In genomic region chr14:122472647-122473046, GRCm38 (mm10) we compare ENCODE assay signal across 12 mouse cellular contexts. TPM values are rescaled to one million over a fixed set of nuclear protein-coding genes. Genes with fewer than 3 reads are reported as not detected.
A peak's percentile ranks its signal among the peaks of the same experiment; 100 is the strongest.
DNase-seq lines count a peak whose midpoint lies in the region; ATAC-seq and TF ChIP-seq lines count a peak whose summit lies in the region.
"Had no signal": no experiment of that assay in that cellular context is flagged by ENCODE, and none has a peak within 500 bp of the region (broad histone marks: within the 10 kb centered on the region; RNA-seq: fewer than 3 reads in every experiment).

No protein-coding gene starts in this region.

- no peak for ATAC-seq in cerebellum, adult (ENCODE audit: insufficient number of reproducible peaks, low FRiP score, low TSS enrichment)
- no peak for ATAC-seq in forebrain, embryonic 15.5 days (replicated peaks)

- peaks cover 5% of the 10 kb centered on the region; the same call in 1 of the 2 replicates for H3K4me1 ChIP-seq in cerebellum, adult 2 months (ENCODE audit: control insufficient read depth, insufficient read depth, low read length)
- peaks cover 29% of the 10 kb centered on the region for H3K4me1 ChIP-seq in forebrain, embryonic 15.5 days
- H3K4me1 ChIP-seq in olfactory bulb, adult 2 months (ENCODE audit: control insufficient read depth, insufficient read depth, low read length), result peaks cover 9% of the 10 kb centered on the region

- H3K4me2 ChIP-seq in forebrain, embryonic 15.5 days (replicated peaks), result peak overlapping the region; percentile 68

- peak overlapping the region; percentile 64 for H3K4me3 ChIP-seq in cerebellum, adult 2 months (replicated peaks; ENCODE audit: insufficient read depth, low read depth, low read length)
- H3K4me3 ChIP-seq in forebrain, embryonic 15.5 days, result peak overlapping the region; percentile 59
- no peak overlapping the region for H3K4me3 ChIP-seq in olfactory bulb, adult 2 months (ENCODE audit: insufficient read depth, low read depth, low read length)

- no peak for TF ChIP-seq CTCF in cerebellum, adult 2 months (IDR thresholded peaks at IDR 0.05; ENCODE audit: borderline replicate concordance, insufficient read depth, low read depth, low read length)
- no peak for TF ChIP-seq CTCF in olfactory bulb, adult 2 months (IDR thresholded peaks at IDR 0.05; ENCODE audit: insufficient read depth, low read depth, low read length)

- DNase-seq in cerebellum, adult 2 months, result peak; percentile 42 to 61
- DNase-seq in mesoderm, embryonic 11.5 days (ENCODE audit: low read depth, low spot score), result peak; percentile 10
- DNase-seq in kidney, postnatal 10 days, result no peak
- DNase-seq in lung, postnatal 4 days, result no peak
- no peak for DNase-seq in urinary bladder, adult 18-20 months (ENCODE audit: low spot score in 2 of 2)
- DNase-seq: adrenal gland, postnatal 14 days; gastrocnemius, postnatal 14 days had no signal

- no peaks in the 10 kb centered on the region for H3K36me3 ChIP-seq in forebrain, embryonic 15.5 days

- H3K27me3 ChIP-seq in cerebellum, adult 2 months (ENCODE audit: control insufficient read depth, insufficient read depth, low read length), result no peaks in the 10 kb centered on the region
- peaks cover 31% of the 10 kb centered on the region for H3K27me3 ChIP-seq in forebrain, embryonic 15.5 days

- TF ChIP-seq POLR2A in cerebellum, adult 2 months (IDR thresholded peaks at IDR 0.05; ENCODE audit: borderline replicate concordance, insufficient read depth, low read length), result no peak
- no peak for TF ChIP-seq POLR2A in olfactory bulb, adult 2 months (IDR thresholded peaks at IDR 0.05; ENCODE audit: insufficient read depth, low read depth, low read length)

- no peaks in the 10 kb centered on the region for H3K9me3 ChIP-seq in forebrain, embryonic 15.5 days

- H3K27ac ChIP-seq in cerebellum, adult 2 months (ENCODE audit: insufficient read depth, low read length), result peak overlapping the region; percentile 88
- H3K27ac ChIP-seq in forebrain, embryonic 15.5 days (replicated peaks), result peak overlapping the region; percentile 97
- H3K27ac ChIP-seq in olfactory bulb, adult 2 months (ENCODE audit: insufficient read depth, low read depth, low read length), result 0 out of 2 replicates have a peak overlapping the region, but pooled peaks have one; percentile 13

- peak overlapping the region; percentile 19 for H3K9ac ChIP-seq in forebrain, embryonic 15.5 days (replicated peaks)

- WGBS in cerebellum, adult 2 months, result 10% methylated on average over 5 of the region's 5 CpGs
- WGBS in forebrain, embryonic 15.5 days, result 21% methylated on average over 5 of the region's 5 CpGs
- 51% methylated on average over 5 of the region's 5 CpGs for WGBS in olfactory bulb, adult 2 months

RNA-seq across cellular contexts. Expression of gene Zic2, which starts 2.6 kb away (rescaled TPM):
- 157 and 186 TPM in 2 replicates for polyA plus RNA-seq in cerebellum, adult 2 months (2012; rRNA removed)
- 8.4 and 9.3 TPM in 2 replicates for polyA plus RNA-seq in forebrain, embryonic 15.5 days (2015; fragmentation: Nextera tagmentation; extraction: Ambion mirVana)
- polyA plus RNA-seq in olfactory bulb, adult 2 months (2012; ENCODE audit: insufficient read depth, insufficient read length, low replicate concordance, missing spikeins), result not detected in 2 replicates

RNA-seq across cellular contexts. Expression of gene Zic5, which starts 7.2 kb away (rescaled TPM):
- 27.5 and 30.4 TPM in 2 replicates for polyA plus RNA-seq in cerebellum, adult 2 months (2012; rRNA removed)
- polyA plus RNA-seq in forebrain, embryonic 15.5 days (2015; fragmentation: Nextera tagmentation; extraction: Ambion mirVana), result 14.2 and 15.2 TPM in 2 replicates
- polyA plus RNA-seq in olfactory bulb, adult 2 months (2012; ENCODE audit: insufficient read depth, insufficient read length, low replicate concordance, missing spikeins), result not detected in 2 replicates
- polyA plus RNA-seq: urinary bladder, adult 2 months had no signal

RNA-seq across cellular contexts. Expression of gene Gm10837, which starts 17.7 kb away (rescaled TPM):
- polyA plus RNA-seq in cerebellum, adult 2 months (2012; rRNA removed), result 2.7 TPM in 2 replicates
- polyA plus RNA-seq in forebrain, embryonic 15.5 days (2015; fragmentation: Nextera tagmentation; extraction: Ambion mirVana), result 0.57 and 0.63 TPM in 2 replicates
- not detected in 2 replicates for polyA plus RNA-seq in olfactory bulb, adult 2 months (2012; ENCODE audit: insufficient read depth, insufficient read length, low replicate concordance, missing spikeins)
- polyA plus RNA-seq: urinary bladder, adult 2 months had no signal

RNA-seq across cellular contexts. Expression of gene Gm5089, which starts 21.7 kb away (rescaled TPM):
- polyA plus RNA-seq in cerebellum, adult 2 months (2012; rRNA removed), result 0.49 TPM in 2 replicates
- polyA plus RNA-seq in forebrain, embryonic 15.5 days (2015; fragmentation: Nextera tagmentation; extraction: Ambion mirVana), result 0.74 and 0.75 TPM in 2 replicates
- not detected in 2 replicates for polyA plus RNA-seq in olfactory bulb, adult 2 months (2012; ENCODE audit: insufficient read depth, insufficient read length, low replicate concordance, missing spikeins)
- polyA plus RNA-seq: limb, embryonic 14.5 days; urinary bladder, adult 2 months had no signal

Comparison
In these comparisons a context has a peak if more than half of its experiments do, and no peak if none do; other contexts are left out.
1. DNase-seq: peak in cerebellum, adult 2 months (2 of 2) and mesoderm, embryonic 11.5 days (single experiment); none in kidney, postnatal 10 days (single experiment), lung, postnatal 4 days (0 of 2) and urinary bladder, adult 18-20 months (0 of 2).
2. H3K27ac ChIP-seq: peak in every context shown above with its lines; median percentile 97 in forebrain, embryonic 15.5 days; 88 in cerebellum, adult 2 months; 13 in olfactory bulb, adult 2 months.
3. RNA of gene Zic2, which starts 2.6 kb away (polyA plus RNA-seq): 157 to 186 TPM in cerebellum, adult 2 months; 8.4 to 9.3 TPM in forebrain, embryonic 15.5 days and not detected in olfactory bulb, adult 2 months; every median in the first group is over 10 times any median in the second.